Mouse (Mus musculus) heart, embryonic 10.5 days (tissue): ENCODE results near the gene Rnd1. TPM values are rescaled to one million over a fixed set of nuclear protein-coding genes. Genes with fewer than 3 reads are reported as not detected.

Source experiments
- DNase-seq: peaks from one replicate; pipeline ENCODE4 v3.0.0-alpha.2; 2017; ENCODE audit warnings: low spot score
- H3K27ac ChIP-seq: fragments of 300-500 bp; sonication (generic); 2 replicates; pipeline ENCODE4 v1.5.1; 2016; ENCODE audit warnings: mild to moderate bottlenecking
- H3K27me3 ChIP-seq: fragments of 300-500 bp; sonication (generic); 2 replicates; pipeline ENCODE4 v1.6.1; 2016; ENCODE audit warnings: mild to moderate bottlenecking; ENCODE audit not compliant: poor library complexity, insufficient read depth, severe bottlenecking
- H3K36me3 ChIP-seq: fragments of 300-500 bp; sonication (generic); 2 replicates; pipeline ENCODE4 v1.6.1; 2016; ENCODE audit warnings: mild to moderate bottlenecking, moderate library complexity
- H3K4me1 ChIP-seq: fragments of 300-500 bp; sonication (generic); 2 replicates; pipeline ENCODE4 v1.6.1; 2016; ENCODE audit warnings: mild to moderate bottlenecking
- H3K4me3 ChIP-seq: fragments of 300-500 bp; sonication (generic); 2 replicates; pipeline ENCODE4 v1.5.1; 2016; ENCODE audit warnings: mild to moderate bottlenecking, moderate library complexity
- H3K9me3 ChIP-seq: fragments of 300-500 bp; sonication (generic); 2 replicates; pipeline ENCODE4 v1.6.1; 2016; ENCODE audit warnings: mild to moderate bottlenecking, moderate library complexity
- WGBS: fragments of 180-500 bp; shearing (Covaris S2); methylation state at CpG from one replicate; pipeline ENCODE4 v1.1.7; 2016; 5-methylcytosine and 5-hydroxymethylcytosine counted together
- polyA plus RNA-seq: library from polyadenylated mRNA; unstranded; fragments of >200 nt; fragmentation: Nextera tagmentation; extraction: Ambion mirVana; gene quantifications from 2 replicates; pipeline ENCODE4 v1.2.1, GENCODE M21; 2016

Rnd1 gene
- polyA plus RNA-seq, 1 experiment from 2014 or later: 2.8 TPM

DNA sequence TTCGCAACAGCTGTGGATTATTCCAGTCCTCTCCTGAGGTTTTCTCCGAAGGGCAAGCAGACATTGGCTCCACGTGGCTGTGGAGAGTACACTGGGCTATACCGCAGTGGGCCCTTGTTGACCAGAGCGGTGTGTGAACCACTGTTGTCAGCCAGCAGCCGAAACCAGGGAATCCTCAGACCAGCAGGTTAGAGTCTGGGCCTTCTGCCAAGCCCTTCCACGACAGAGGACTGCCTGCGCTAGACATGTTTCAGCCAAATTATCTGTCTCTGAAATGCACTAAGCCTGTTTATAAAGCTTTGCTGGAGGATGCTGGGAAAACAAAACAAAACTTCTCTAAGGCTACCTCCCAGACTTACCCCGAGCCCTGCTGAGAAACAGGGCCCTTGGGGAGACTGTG is 62.7 kb downstream of the Rnd1 start:
- Histone ChIP-seq H3K27ac (peak overlapping the region; percentile 62), H3K4me3 (no peak overlapping the region), H3K27me3 (0 out of 2 replicates have a peak, but pooled peaks cover 4% of the 10 kb centered on the region), H3K36me3 (no peaks in the 10 kb centered on the region), H3K4me1 (peaks cover 29% of the 10 kb centered on the region), H3K9me3 (no peaks in the 10 kb centered on the region)
- DNase-seq: no peak
- WGBS: 62% methylated on average over 9 of the region's 9 CpGs

Other genes starting within 250 kb of the Rnd1 start
- not detected in 2 replicates for gene Olfr282, start 246.2 kb downstream of the Rnd1 start, polyA plus RNA-seq
- gene Olfr281, start 224.9 kb downstream of the Rnd1 start, polyA plus RNA-seq: not detected in 2 replicates
- gene OR5BS1P, start 207.6 kb downstream of the Rnd1 start, polyA plus RNA-seq: not detected in 2 replicates
- not detected in 2 replicates for gene Lalba, start 194.7 kb downstream of the Rnd1 start, polyA plus RNA-seq
- gene Olfr279, start 185.1 kb downstream of the Rnd1 start, polyA plus RNA-seq: not detected in 2 replicates
- 91.7 and 127 TPM in 2 replicates for gene Kansl2, start 143.2 kb downstream of the Rnd1 start, polyA plus RNA-seq
- 42.8 and 53.0 TPM in 2 replicates for gene Ccnt1, start 106.5 kb downstream of the Rnd1 start, polyA plus RNA-seq
- 0.43 TPM in 1 of 2 replicates, not detected in the other for gene 4930415O20Rik, start 106.5 kb downstream of the Rnd1 start, polyA plus RNA-seq
- gene Adcy6, start 67.4 kb downstream of the Rnd1 start, polyA plus RNA-seq: 25.5 and 33.5 TPM in 2 replicates
- gene Cacnb3, start 46.6 kb downstream of the Rnd1 start, polyA plus RNA-seq: 9.9 and 23.3 TPM in 2 replicates
- gene Ddx23, start 14.6 kb downstream of the Rnd1 start, polyA plus RNA-seq: 15.6 and 17.5 TPM in 2 replicates
- gene Ccdc65, start 30.7 kb upstream of the Rnd1 start, polyA plus RNA-seq: 0.44 and 0.46 TPM in 2 replicates
- 20.5 and 40.8 TPM in 2 replicates for gene Fkbp11, start 50.7 kb upstream of the Rnd1 start, polyA plus RNA-seq
- gene Arf3, start 85.8 kb upstream of the Rnd1 start, polyA plus RNA-seq: 41.7 and 42.7 TPM in 2 replicates
- gene Wnt10b, start 100.7 kb upstream of the Rnd1 start, polyA plus RNA-seq: 0.09 TPM in 1 of 2 replicates, not detected in the other
- not detected in 2 replicates for gene Wnt1, start 112.4 kb upstream of the Rnd1 start, polyA plus RNA-seq
- gene Ddn, start 132.0 kb upstream of the Rnd1 start, polyA plus RNA-seq: 0.06 TPM in 1 of 2 replicates, not detected in the other
- 95.0 and 97.7 TPM in 2 replicates for gene Prkag1, start 154.1 kb upstream of the Rnd1 start, polyA plus RNA-seq
- gene Kmt2d, start 193.7 kb upstream of the Rnd1 start, polyA plus RNA-seq: 10.1 and 12.0 TPM in 2 replicates
- 6.5 and 11.8 TPM in 2 replicates for gene Rhebl1, start 217.1 kb upstream of the Rnd1 start, polyA plus RNA-seq
- gene Dhh, start 221.1 kb upstream of the Rnd1 start, polyA plus RNA-seq: 2.9 and 3.0 TPM in 2 replicates
- 14.9 and 20.2 TPM in 2 replicates for gene Lmbr1l, start 240.8 kb upstream of the Rnd1 start, polyA plus RNA-seq